Mouse (Mus musculus) c-Kit-negative CD71-positive TER-119-positive erythroid progenitor cells, embryonic 14.5 days (primary cell): ENCODE results near the gene Rgs3.

Experiments
- DNase-seq: peaks from one replicate; pipeline ENCODE4 v3.0.0-alpha.2; 2013; ENCODE audit warnings: low read depth, low spot score

Rgs3 gene

DNA sequence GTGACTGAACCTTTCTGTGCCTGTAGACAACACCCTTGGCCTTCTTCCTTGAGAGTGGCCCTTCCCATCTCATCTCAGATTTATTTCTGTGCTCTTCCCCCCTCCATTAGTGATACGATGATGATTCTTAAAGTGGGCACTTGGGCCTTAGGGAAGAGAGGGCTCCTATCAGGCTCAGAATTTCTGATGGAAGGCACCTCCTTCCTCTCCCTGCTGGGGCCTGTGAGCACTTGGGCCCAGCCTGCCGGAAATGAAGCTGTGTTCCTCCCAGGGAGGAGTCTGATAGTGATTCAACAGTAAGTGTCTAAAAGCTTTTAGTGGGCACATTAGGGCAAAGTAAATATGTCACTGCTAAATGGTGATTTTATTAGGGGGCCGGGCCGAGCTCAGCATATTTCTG lies 67.7 kb downstream of the Rgs3 start:
- no peak for DNase-seq

DNA sequence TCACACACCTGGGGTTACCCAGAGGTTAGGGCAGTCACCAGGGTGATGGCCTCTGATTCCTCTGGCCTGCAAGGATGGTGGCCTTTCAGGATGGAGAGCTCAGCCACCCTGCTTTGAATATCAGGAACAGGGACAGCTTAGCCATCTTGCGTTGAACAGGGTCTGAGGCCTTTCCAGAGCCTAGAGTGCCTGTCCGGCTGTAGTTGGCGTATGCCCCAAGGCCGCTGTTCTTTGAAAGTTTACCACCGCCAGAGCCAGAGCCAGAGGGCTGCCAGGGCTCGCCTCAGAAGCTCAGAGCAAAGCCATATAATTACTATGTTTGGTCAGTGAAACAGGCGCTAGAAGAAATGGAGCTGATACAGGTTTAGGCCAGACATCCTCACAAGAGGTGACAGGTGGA lies 68.9 kb downstream of the Rgs3 start:
- DNase-seq: no peak

DNA sequence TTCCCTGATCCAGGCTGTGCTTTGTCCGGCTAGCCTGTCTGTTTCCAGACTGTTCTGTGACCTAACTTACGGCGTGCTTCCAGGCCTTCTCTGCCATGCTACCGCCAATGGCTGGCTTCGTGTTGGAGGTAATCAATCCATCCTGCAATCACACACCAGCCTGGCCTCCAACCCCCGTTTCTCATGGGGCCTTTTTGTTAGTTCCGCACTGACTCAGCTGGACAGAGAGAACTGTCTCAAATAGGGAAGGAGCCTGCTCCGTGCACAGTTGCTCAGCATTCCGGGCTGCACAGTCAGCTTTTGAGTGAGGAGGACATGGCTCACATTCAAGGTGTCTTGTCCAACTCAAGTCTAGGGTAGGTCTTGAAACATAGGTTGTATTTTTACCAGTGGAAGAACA lies 69.8 kb downstream of the Rgs3 start:
- no peak for DNase-seq

DNA sequence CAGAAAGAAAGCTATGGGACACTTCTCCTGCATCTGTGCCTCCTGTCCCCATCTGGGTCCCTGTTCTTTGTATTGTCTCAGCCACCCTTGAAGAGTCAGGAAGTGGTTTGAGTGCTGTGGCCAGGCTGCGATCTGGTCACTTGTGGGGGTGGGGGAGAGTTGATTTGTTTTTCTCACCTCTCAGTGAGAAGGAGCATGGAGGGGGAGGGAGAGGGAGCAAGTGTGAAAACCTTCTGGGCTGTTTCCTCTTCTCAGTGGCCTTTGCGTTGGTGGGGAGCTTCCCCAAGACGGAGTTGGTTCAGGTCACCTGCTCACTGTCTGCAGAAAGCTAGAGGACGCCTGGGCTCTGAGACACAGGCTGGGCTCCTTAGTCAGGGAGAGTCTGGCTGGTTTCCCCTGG lies 70.3 kb downstream of the Rgs3 start:
- DNase-seq: no peak

DNA sequence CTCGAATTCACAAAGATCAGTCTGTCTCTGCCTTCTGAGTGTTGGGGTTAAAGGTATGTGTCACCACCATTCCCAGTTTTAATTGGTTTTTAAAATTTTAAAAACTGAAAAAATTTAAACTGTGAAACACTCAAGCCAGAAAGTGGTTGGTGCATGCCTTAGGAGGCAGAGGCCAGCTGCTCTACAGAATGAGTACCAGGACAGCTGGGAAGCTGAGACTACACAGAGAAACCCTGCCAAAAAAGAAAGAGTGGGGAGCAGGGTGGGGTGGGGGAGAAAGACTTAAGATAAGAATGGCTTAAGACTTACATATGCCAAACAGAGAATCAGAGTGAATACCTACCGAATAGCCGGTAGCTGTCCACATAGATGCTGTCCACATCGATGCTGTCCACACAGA lies 73.6 kb downstream of the Rgs3 start:
- DNase-seq: no peak

DNA sequence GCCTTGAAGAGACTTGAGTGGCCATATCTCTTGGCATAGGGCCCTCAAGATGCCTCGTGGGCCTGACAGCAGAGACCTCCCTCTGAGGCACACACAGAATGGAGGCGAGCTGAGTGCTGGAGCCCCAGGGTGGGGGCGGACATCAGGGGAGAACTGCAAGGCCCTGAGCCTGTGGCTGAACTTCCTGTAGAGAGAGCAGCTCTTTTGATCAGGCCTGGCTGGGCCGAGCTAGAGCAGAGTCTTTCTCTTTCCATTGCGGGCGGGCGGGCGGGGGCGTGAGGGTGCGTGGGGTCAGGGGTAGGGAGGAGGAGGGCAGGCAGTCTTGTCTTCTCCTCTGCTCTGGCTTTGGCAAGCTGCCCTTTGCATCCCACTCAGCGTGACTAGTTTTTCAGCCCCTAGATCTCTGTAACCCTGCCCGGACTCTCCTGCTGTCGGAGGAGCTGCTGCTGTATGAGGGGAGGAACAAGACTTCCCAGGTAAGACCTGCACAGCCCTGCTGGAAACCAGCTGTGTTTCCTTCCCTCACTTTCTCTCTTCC lies 74.5 kb downstream of the Rgs3 start:
- no peak for DNase-seq

DNA sequence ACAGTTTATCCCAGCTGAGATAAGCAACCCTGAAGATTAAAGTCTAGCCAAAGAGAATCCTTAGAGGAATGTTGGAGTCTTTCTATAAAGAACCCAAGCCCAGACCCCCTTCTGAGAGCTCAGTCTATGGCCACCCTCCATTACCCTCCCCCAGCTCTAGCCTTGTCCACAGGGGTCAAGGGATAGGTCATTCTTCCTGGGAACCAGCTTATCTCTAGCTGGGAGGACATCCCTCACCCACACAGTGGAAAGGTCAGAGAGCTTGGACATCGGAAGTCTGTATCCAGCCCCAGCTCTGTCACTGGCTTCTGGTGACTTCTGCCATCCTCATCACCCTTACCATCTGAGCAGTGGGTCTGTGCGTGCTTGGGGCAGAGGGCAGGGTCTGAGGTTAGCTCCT lies 75.2 kb downstream of the Rgs3 start:
- DNase-seq: no peak

DNA sequence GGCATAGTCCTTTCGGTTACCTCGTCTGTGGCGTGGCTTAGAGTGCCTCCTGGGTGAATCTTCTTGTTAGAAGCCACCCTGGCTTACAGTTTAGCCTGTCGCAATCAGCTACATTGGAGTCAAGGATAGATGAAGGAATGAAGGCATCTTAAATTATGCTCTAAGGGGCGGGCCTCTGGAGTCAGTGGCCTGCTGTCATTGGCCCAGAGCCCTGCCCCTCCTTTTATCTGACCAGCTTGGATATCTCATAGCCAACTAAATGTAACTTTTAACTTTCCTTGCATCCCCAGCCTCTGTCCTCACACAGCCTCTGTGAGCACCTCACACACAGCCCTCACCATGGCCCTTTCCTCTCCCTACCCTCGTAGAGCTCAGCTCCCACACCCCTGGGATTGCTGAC lies 76.4 kb downstream of the Rgs3 start:
- no peak for DNase-seq

DNA sequence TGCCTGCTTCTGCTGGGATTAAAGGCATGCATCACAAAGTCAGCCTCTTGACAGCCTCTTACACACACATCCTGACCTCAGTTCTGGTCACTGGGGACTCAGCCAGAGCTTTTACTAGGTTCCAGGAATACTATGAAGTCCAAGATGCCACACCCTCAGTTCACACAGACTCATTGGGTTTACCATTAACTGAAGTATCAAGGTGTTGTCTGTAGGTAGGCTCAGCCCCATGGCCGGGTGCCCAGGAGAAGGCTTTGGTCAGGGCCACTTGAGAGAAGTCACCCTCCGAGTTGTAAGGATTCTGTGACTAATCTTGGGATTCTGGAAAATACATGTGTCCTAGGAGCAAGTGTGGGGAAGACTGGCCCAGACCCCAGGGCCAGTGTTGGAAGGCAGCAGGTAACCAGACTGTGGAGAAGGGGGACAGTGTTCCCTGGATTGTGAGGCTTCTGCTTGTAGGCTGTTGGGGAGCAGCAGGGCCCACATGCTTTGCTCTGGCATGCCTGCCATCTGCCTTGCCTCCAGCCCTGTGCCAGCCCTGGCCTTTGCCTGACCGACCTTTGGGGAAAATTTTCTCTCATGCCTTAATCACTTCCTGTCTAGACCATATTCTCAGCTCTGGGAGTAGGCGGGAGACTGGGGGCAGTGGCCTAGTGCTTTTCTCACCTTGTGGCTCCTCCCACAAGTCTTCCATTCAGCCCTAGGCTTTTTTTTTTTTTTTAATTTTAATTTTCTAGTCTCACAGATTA lies 78.4 kb downstream of the Rgs3 start:
- DNase-seq: no peak

DNA sequence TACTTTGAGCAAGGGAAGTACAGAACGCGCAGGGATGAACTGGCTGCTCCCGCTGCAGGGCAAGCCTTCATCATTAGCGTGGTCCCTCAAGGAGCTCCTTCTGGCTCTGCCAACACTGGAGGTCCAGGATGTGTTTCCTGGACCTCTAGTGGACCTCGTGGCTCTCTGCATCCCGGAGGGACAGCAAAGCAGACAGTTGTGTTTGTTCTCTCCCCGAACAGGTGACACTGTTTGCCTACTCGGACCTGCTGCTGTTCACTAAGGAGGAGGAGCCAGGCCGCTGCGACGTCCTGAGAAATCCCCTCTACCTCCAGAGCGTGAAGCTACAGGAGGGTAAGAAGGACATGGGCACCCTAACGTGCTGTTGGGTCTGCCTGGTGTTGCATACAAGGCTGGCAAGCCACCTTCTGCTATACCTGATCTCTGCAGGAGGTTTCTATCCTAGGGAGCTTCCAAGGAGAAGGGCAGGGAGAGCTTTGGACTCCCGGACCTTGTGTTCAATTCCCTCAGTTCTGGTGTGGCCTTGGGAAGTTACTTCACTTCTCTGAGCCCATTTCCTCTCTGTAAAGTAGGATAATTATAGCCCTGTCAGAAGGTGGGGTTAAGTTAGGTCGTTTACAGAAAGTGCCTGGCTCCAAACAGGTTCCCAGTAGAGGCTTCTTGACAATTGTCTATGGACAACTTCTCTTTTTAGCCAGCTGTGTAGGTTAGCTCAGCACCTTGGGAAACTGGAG lies 81.0 kb downstream of the Rgs3 start:
- DNase-seq: no peak

DNA sequence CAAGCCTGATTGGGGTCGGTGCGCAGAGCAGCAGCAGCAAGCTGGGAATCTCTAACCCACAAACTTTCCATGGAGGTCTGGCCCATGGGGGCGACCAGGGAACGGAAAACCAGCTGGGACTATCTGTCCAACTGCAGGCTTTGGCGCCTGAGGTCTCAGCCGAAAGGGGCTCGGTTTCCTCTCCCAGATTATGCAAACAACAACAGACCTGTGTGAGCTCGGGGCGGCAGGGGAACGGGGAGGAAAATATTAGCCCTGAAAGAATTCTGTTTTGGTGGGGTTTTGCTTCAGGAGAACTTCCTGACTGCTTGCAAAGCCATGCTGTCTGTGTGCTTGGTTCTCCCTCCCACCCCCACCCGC lies 81.6 kb downstream of the Rgs3 start:
- DNase-seq: no peak

DNA sequence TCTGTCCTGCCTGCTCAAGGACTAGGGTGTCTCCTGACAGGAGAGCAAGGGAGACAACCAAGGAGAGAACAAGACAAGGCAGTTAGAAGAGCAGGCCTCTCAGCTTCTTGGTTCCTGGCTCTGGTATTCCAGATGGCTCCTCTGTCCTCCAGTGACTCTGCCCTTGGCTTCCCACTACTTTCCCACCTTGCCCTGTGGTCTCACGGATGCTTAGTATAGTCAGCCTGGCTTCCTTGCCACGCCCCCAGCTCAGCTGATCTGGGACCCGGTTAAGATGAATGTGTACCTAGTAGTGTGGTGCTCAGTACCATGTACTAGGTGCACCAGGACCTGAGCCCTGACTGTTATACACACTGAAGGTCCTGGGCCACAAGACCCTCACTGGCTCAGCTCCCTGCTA lies 82.0 kb downstream of the Rgs3 start:
- DNase-seq: no peak

DNA sequence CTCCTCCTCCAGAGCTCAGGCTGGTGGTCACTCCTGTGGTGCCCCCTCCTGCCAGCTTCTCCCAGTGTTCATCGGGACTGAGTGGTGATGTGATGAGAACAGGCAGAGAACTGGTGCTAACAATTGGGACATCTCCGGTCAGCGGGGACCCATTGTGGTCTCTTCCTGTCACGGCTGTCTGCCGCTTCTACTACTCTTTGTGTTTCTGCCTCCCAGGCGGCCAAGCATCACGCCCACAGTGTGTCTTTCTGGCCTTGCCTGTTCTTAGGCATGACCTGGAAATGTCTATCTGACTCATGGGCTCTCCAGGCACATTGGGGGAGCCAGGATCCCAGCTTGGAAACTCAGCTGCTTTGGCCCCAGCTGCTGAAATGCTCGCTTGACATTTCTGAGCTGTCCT lies 83.8 kb downstream of the Rgs3 start:
- DNase-seq: no peak

DNA sequence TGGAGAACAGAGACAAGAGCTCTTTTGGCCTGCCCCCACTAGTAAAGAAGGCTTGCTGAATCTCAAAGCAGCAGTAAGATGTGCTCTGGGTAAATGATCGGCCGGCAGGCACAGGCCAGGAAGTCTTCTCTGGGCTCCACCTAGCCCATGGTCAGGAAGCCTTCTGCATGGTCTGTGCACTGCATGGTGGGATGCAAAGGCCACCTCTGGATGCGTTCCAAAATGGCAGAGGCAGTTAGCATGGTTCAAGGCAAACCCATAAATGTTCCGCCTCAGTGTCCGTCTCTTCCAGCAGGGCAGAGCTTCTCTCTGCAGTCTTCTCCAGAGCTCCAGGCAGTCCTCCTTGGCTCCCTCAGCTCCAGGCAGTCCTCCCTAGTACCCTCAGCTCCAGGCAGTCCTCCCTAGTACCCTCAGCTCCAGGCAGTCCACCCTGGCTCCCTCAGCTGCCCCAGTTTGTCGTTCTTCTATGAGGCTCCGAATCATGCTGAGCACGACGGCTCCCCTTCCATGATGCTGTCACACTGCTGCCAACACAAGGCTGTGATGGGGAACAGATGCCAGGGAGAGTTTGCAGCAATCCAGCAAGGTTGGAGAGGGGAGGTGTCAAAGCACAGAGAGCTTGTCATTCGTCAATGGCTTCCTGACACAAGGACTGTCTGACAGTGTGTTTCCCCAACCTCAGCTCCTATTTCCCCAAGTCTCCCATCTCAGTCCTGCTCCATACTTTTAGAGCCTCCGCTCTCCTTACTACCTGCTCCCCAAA lies 84.6 kb downstream of the Rgs3 start:
- DNase-seq: no peak

DNA sequence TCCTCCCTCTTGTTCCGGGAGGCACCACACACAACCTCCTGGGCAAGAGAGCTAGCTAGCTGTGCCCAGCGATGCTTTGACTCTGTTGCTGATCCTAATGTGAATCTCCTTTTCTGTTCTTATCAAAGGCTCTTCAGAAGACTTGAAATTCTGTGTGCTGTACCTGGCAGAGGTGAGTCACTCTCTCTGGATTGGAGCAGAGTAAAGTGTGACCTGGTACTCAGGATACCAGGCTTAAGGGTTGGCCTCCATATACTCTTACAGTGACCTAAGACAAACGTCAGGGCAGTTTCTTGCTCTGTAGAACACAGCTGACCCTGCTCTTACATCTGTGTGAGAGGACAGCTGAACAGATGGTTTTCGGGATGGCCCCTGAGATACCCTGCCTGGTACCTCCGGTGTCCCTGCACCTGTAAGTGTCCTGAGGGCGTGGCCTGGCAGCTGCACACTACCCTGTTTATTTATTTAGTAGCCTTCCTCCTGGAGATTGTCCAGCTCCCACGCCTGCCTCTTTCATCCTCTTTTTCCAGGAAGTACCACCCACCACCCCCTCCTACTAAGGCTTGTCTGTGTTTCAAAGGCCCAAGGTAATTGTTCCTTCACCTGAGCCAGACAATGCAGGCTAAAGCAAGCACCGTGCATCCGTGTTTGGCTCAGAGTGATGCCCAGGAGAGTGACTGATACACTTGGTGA lies 87.1 kb downstream of the Rgs3 start:
- DNase-seq: no peak

DNA sequence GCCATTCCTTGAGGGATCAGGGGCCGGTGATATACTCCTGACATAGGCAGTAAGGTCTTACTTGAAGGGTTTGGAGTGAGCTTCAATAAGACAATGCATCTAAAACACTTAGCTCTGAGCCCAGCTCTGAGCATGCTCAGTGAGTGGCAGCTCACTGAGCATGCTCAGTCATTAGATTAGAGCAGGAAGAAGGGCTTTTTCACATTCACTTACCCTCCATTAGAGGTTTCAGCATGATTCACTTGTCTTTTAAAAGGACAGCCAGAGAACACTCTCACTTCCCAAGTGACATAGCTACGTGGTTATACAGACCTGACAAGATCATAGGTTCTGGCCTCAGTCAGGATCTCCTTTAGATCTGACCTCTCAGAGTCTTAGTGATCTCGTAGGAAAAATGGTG lies 89.2 kb downstream of the Rgs3 start:
- DNase-seq: no peak

DNA sequence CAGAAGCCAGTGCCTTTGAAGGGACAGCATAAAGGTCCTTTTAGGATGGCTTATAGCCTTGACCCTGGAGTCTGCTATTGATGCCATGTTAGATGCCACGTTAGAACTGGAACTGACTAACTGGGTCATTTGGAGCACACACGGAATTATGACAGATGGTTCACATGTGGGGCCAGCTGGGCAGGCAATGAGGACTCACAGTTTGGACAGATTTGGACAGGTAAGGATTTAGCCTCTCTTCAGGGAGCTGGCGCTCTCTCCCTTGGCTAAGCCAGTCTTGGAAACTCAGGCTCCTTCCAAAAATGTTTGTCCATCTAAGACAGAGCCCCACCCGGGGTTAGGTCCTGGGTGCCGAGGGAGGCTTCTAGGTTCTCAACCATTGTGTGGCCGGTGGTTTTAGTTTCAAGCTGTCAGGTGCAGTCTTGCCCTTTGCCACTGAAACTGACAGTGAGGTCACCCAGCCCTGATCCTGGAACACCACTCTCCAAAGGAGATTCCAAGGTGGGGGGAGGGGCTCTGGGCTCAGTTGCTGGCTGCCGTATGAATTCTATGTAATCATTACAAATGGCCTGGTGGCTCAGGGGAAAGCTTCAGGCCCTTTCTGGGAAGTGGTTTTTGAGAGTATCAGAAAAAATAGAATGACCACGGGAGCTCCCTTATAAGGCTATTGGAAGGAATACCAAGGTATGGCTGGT lies 90.0 kb downstream of the Rgs3 start:
- DNase-seq: no peak

DNA sequence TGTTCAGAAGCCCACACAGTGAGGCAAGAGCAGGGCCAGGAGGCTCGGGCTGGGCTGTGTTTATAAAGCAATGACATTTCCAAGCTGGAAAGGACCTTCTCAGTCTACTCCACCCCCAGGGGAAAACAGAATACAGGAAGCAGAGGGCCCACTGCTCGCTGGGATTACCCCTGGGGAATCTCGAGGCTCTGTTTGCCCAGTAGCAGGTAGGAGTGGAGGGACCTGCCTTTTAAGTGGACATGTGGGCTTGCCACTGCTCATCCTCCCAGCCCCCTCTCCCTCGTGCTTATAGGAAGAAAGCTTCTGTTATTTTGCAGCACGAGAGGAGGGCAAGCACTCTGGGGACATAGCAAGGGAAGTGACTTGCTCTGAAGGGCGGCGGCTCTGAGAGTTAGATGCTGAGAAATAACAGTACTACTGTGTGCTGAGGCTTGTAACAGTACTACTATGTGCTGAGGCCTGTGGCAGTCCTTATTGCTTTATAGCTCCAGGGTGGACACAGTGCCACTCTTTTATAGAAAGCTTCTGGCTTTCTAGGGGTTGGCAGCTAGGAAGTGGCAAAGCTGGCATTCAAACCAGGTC lies 91.6 kb downstream of the Rgs3 start:
- DNase-seq: no peak

DNA sequence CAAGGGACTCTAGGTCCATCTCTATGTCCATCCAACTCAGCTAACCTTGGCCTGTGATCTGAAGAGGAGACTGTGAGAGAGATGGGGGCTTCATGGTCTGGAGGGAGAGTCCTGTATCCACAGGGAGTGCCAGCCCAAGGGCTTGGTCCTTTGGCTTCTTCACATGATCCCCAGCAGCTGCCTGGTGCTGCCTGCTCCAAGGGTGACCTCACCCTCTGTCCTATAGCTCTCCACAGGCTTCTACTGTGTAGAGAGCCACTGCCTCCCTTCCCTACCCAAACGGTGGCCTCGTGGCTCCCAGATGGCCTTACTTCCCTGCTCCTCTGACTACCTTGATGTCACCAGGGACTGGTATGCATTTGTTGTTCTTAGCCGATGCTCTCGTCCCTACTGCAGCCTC lies 92.6 kb downstream of the Rgs3 start:
- DNase-seq: no peak

DNA sequence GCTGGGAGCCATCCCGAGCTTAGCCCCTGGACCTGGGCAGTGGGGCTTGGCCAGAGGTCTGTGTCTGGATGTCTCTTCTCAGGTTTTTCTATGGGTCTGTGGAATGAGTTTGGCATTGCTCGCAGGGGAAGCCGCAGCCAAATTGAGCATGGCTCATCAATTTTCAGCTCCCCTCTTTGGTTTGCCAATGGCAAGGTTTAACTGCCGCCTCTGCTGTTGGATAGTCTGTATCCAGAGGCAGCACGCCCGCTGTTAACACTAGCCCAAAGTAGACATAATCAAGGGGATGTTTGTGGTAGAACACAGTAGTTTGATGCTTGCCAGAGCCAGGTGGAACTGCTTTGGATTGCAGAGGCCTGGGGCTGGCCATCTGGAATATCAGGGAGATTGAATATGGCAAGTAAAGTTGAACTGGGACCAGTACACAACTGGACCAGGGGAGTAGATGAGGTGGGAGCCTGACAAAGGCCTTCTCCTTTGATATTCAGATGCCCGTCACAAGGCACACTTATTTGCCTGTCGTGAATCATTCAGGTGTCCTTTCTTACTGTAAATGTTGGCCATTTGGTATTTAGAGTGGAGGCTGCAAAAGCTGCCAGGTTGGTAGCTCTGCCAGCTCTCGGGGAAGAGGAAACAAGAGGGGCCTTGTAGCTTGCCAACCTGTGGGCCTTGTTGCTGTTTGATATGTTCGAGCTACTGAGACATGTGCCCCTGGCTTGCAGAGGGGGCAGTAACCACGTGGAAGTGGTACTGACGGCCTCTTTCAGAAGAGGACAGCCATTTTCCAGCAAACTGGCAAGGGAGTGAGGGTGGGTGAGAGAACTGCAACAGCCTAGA lies 93.5 kb downstream of the Rgs3 start:
- DNase-seq: no peak
